Mouse (Mus musculus): ENCODE results near the gene Tmem39b.
A peak's percentile ranks its signal among the peaks of the same experiment; 100 is the strongest.
"Not testable (repeated sequence)": the region's sequence is repeated elsewhere in the genome, so short reads cannot be mapped to it uniquely, and the experiment has no call there.

Gene Tmem39b

DNA sequence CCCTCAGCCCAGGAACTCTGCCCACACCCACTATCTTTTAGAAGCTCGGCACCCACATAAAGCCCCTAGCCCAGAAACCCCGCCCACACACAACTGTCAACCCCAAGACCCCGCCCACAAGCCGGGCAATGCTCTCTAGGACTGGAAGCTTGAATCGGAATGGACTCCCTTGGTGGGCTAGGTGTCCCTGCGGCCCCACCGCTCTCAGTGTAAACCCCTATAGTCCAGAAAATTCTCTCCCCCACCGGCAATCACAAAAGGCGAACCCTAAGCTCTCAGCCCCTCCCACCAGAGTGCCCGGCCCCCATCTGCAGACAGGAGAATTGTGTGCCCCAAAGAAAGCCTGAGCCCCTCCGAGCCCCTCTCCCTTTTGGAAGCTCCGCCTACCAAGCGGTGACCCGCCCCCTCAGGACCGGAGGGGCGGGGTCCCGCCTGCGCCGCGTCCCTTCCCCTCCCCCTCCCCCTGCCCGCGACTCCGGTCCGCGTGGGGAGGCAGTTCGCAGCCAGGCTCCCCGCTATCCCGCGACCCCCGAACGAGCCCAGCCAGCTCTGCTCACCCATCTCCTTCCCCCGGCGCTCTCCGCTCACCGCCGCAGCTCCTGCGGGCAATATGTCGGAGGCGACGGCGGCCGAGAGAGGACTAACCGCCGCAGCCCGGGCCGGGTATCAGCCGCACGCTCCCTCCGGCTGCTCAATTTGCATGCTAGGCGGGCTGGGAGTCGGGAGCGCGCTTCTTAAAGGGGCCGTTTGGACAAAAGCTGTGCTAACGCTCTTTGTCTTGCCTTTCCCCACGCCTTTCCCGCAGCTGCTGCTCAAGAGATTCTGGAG is at the start of gene Tmem39b:
Gene Tmem39b, minus strand, starts transcription at position 681 of the 828 bp plus-strand sequence.
- DNase-seq (ENCODE audit: low spot score in 2 of 2) = peak; percentile 82 to 86

DNA sequence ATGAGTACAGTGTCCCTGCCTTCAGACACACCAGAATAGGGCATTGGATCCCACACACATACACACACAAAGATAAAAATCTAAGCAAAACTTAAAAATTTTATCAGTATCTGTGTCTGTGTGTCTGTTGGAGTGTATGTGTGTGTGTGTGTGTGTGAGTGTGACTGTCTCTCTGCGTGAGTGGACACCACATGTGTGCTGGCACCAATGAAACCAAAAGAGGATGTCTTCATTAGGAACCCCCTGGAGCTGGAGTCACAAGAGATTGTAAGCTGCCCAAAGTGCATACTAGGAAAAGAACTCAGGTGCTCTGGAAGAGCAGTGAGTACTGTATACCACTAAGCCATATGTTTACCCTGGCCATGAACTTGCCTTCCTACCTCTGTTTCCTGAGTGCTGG is 49.5 kb upstream of the Tmem39b start:
- DNase-seq (ENCODE audit: low spot score in 2 of 2) = no peak

DNA sequence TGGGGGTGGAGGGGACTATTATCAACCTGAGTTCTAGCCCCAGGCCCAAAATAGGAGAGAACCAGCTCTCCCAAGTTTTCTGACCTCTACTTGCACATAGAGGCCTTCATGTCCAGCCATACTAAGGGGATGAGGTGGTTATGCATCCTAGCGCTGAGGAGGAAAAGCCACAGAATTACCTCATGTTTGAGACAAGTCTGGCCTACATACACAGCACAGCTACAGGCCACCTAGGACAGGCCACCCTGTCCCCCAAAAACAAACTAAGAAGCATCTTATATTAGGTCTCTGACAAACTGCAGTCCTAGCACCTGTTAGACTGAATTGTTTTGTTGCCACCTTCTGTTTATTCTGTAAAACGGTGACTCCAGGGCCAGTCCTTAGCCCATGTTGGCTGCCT is 46.9 kb upstream of the Tmem39b start:
- DNase-seq (ENCODE audit: low spot score in 2 of 2) = no peak

DNA sequence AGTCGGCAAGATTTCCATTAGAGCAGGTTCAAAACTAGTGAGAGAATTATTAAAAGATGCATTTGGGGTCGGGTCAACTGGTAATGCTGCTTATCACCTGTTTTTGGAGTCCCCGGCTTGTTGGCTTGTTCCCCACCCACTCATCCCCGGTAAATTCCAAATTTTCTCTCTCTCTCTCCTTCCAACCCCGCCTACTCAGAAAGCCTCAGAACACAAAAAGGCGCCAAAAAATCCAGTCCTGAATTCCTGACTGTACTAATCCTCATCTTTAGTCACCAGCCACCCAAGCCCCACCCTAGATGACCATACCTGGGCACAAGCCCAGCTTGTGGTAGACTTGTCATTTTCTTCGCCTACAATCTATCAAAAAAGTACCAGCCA is 46.4 kb upstream of the Tmem39b start:
- DNase-seq (ENCODE audit: low spot score in 2 of 2) = no peak

DNA sequence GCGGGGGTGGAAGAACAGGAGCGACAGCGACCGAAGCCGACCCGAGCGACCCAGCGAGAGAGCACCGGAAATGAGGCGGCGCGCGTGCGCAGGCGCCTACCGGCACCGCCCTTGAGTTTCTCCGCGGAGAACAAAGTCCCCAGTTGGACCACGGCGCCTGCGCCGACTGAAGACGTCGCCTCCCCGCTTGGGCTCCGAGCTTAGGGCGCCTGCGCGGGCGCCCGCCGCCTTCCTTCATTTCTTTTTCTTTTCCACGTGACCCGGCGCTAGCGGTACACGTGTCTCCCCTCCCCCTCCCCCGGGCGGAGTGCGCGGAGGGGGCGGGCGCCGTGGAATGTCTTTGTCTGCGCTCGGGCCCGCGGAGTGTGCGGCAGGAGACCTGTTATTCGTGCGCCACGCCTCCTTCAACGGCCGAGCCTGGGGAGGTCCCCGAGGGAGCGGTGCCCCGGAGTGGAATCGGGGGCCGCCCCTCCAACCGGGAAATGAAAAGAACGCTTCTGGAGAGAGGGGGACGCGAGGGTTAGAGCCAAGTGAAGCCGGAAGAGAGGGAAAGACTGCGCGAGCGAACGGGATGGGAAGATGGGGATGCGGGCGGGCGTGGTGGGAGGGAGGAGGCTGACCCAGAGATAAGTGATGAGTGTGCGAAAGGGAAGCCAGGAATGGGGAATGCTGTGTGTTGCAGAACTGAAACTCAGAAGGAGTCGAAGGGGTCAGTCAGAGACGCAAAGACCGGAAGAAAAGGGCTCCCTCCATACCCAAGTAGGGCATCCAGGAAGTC is 45.8 kb upstream of the Tmem39b start, which contains the start of gene Khdrbs1:
Gene Khdrbs1, minus strand, starts transcription at position 72 of the 778 bp plus-strand sequence.
- DNase-seq (ENCODE audit: low spot score in 2 of 2) = peak; percentile 97 to 98

DNA sequence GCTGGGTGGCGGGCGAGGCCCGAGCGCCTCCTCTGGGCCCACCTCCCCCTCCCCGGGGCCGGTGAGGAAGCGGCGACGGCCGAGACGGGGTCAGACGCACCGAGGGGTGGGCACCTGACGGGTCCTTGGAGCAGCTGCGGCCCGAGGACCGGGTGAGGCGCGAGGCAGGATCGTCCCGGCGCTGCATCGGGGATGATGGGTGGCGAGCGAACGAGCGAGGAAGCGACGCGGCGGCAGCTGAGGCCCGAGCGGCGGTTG is 45.3 kb upstream of the Tmem39b start:
- DNase-seq (ENCODE audit: low spot score in 2 of 2) = no peak

DNA sequence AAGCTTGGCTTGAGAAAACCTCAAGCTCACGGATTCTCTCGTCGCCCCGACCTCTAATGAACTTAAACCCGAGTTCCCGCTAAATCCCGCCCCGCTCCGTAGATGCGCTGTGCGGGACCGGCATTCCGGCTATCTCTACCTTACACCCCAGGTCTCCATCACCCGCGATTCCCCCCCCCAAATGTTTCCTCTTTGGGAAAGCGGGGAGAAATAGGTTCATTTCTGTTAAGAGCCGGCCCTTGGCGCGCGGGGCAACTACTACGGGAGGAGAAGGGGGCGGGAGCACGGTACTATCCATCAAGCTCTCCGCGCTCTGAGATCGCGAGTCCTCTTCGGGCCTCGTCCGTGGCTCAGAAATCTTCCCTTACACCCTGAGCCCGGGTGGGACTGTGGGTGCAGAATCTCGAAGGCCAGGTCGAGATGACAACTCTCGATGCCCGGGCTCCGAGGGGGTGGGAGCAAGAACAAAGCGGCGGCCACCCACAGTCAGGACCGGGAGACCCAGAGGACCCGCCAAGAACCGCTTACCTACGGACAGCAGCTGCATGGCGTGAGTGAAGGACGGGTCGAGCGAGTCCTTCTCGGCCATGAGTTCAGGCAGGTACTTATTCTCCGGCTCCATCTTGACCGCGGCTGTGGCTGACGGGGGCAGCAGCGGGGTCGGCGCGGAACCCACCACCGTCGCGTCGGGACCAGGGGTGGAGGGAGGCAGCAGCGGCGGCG is 44.8 kb upstream of the Tmem39b start:
- peak; percentile 45 to 56 for DNase-seq (ENCODE audit: low spot score in 2 of 2)

DNA sequence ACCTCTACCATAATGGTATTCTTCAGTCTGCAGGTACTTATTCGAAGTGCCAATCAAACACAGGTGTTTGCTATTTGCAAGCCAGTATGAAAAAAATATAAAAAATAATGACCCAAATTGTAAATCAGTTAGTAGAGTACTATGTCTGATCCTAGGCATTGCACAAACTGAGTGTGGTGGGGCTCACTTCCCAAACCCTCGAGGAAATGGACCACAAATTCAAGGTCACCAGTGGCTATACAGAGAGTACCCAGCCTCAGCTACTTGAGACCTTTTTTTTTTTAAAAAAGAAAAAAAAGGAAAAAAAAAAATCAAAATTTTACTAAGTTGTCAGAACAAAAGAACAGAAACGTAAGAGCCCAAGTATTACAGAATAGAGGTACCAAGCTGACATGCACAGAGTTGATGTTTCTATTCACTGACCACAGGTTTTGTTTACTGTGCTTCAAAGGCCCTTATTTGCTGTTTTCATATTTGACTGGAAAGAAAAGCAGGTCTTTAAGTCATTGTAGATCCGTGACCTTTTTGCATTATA is 42.5 kb upstream of the Tmem39b start:
- DNase-seq (ENCODE audit: low spot score in 2 of 2) = no peak

DNA sequence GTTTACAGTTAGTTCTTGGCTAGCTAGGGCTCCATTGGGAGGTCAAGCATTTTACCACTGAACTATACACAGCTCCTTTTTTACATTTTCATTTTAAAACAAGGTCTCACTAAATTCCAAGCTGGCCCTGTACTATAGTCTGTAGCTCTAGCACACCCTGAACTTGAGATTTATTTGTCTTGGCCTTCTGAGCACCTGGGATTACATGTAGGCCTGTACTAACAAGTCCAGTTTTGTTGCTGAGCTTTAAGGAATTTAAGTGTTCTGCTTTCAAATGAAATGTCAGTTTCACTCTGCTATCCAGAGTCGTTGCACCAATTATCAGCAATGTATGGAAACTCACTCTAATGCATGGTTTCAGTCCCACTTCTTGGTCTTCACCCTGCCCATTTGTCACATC is 39.5 kb upstream of the Tmem39b start:
- no peak for DNase-seq (ENCODE audit: low spot score in 2 of 2)

DNA sequence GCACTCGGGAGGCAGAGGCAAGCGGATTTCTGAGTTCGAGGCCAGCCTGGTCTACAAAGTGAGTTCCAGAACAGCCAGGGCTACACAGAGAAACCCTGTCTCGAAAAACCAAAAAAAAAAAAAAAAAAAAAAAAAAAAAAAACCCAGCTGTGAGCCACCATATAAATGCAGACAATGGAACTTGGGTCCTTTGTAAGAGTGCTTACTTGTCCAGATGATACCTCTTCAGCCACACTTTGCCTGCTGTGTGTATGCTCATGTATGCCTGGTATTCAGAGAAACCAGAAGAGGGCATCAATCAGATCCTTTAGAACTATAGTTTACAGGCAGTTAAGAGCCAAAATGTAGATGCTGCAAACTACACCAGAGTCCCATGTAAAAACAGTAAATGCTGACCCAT is 38.8 kb upstream of the Tmem39b start:
- DNase-seq (ENCODE audit: low spot score in 2 of 2) = not testable (repeated sequence)

DNA sequence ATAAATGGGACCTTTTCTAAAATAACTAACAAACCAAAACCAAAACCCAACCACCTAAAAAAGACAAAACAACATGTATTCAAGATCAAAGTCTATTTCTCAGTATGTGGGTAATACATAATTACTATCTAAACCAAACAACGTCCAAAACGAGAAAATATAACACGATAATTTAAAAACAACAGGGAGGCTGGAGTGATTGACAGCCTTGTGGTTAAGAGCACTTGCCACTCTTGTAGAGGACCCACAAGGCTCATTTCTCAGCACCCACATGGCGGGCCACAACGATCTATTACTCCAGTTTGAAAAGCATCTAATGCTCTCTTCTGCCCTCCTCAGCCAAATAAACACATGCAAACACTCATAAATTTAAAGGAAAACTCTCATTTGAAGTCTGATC is 34.8 kb upstream of the Tmem39b start:
- no peak for DNase-seq (ENCODE audit: low spot score in 2 of 2)

DNA sequence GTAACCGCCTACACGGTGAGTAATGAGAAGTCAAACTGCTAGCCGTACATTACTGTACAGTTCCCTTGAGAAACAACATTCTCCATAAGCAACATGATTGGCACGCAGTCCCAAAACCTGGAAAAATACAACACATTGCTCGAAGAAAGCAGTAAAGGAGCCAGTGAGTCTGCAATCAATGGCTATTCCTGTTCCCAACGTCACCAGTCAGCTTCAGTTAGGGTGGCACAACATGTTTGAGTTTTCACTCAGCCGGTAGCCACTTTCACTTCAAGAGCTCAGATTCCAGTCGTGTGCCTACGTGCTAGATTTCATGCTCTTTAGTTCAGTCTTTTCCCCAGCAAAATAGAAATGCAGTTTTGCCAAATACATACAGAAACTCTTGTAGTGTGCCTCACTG is 19.7 kb upstream of the Tmem39b start:
- no peak for DNase-seq (ENCODE audit: low spot score in 2 of 2)

DNA sequence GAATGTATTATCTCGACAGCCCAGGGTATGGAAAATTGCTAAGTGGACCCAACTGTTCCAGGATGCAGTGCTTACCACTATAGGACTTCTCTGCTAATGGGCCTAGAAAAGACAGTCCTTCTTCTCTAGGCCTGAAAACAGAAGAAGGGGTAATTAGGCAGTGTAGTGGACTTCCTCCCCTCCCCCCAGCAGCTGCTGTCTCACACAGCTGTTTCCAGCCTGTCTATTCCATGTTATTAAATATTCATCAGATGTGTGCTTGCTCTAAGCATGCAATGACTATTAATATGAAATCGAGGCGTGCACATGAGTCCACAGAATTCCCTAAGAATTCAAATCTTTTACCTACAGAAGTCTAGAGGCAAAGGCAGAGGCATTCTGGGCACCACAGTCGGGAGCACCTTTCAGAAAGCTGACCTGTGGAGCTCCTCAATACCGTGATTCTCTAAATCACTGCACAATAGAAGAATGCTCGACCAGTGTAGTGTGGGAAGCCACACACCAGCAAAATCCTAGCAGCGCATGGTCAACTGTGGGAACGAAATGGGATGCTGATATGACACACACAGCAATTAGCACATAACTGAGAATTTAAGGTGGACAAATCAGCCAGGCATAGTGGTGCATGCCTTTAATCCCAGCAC is 13.0 kb upstream of the Tmem39b start:
- no peak for DNase-seq (ENCODE audit: low spot score in 2 of 2)

DNA sequence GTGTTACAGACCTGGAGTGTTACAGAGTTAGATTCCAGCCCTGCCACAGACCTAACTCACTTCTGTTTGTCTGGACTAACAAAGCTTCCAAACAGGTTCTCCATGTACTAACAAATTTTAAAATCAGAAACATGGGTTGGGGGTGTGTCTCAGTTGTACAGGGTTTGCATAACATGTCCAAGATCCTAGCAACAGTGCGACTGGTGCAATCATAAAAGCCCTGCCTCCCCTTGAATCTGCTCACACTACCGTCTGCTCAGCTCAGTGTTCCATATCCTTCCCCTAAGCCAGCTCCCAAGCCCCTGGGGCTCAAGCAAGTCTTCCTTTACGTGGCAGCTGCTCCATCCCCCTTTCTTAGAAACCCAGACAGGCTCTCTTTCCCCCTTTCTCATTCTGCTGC is 10.1 kb upstream of the Tmem39b start:
- no peak for DNase-seq (ENCODE audit: low spot score in 2 of 2)

DNA sequence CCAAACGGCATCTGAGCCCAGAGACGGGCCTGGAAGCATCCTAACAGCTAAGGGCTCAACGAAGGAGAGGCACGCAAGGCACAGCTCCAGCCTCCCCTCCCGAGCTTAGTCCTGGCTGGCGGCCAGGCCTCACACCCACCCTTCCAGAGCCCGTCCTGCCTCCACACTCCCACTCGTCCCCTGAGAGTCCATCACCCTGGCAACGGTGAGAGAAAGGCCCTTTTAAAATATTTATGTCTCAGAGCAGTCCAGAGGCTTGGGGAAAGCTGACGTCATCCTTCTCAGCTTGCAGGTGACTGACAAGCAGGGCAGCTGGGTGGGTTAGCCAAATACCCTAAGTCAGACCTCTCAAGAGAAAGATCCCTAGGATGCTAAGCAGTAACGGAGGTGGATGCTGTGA is 5.8 kb upstream of the Tmem39b start:
- DNase-seq (ENCODE audit: low spot score in 2 of 2) = no peak

DNA sequence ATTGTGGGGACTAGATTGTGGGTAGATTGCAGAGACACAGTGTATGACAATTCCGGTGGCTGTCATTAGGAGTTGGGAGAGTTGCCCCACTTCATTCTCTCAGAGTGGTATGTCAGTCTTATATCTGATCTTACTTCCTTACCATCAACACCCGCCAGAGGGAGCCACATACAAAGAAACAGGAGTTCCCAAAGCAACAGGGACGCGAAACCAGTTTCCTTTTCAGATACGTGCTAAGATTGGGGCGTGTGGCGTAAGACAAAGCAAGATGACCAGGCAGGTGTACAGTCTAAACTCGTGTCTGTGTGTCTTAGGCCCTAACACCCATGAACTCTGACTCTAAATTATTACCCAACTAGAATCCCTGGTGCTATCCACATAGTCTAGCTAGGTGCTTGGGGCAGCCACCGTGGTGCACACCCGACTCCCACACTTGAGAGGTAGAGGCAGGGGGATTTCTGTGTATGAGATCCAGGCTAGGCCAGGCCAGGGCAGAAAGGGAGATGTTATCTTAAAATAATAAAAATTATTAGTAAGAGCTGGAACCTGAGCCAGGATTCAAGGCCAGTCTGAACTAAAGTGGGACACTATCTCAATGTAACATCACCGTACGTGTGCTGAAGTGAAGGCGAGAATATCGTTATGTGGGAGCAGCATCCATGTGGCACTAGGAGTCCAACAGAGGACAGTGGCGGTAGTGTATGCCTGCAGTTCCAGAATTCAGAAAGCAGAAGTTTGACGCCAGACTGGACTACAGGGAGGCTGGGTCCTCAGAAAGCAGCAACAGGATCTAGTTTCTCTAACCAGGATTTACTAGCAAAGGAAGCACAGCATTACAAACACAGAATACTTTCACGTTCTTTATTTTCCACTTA is 5.1 kb upstream of the Tmem39b start:
- peak; percentile 78 to 91 for DNase-seq (ENCODE audit: low spot score in 2 of 2)

DNA sequence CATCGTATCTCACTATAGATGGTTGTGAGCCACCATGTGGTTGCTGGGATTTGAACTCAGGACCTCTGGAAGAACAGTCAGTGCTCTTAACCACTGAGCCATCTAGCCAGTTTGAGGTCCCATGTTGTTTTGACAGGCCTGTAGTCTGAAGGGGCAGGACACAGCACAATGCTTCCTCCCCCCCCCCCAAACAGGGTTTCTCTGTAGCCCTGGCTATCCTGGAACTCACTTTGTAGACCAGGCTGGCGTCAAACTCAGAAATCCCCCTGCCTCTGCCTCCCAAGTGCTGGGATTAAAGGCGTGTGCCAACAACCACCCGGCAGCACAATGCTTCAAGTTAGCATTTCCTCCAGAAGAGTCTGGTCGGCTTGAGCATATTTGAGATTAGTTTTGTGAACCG is 4.0 kb upstream of the Tmem39b start:
- not testable (repeated sequence) for DNase-seq (ENCODE audit: low spot score in 2 of 2)

DNA sequence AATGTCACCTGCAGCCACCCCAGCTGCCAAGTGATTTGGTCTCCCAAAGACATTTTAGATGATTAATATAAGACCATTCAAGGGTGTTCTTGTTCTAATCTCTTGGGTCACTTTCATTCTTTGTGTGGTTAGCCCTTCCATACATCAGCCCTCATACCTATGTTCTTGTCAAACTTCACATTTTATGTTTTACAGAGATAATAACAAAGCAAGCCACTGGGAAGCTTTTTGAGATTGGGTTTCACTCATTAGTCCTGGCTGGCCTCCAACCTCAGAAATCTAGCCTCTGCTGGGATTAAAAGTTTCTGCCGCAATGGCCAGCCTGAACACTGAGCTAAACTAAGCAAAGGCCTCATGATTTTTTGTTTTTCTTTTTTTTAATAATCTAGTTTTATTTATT is 3.6 kb upstream of the Tmem39b start:
- DNase-seq (ENCODE audit: low spot score in 2 of 2) = no peak

DNA sequence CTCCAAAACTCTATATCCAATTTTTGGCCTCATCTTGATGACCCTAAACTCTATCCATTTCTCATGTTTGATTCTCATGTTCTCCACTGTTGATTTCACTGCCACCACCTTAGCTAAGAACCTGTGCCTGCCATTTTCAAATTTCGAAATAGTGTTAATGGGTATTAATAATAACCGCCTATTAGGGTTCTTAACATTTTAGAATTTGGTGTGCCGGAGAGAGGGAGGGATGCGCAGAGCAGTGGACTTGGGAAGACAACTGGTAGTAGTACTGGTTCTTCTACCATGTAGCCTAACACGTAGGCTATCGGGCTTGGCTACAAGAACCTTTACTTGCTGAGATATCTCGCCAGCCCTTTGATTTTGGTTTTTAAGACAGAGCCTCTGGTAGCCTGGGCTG is 553 bp upstream of the Tmem39b start:
- DNase-seq (ENCODE audit: low spot score in 2 of 2) = no peak

DNA sequence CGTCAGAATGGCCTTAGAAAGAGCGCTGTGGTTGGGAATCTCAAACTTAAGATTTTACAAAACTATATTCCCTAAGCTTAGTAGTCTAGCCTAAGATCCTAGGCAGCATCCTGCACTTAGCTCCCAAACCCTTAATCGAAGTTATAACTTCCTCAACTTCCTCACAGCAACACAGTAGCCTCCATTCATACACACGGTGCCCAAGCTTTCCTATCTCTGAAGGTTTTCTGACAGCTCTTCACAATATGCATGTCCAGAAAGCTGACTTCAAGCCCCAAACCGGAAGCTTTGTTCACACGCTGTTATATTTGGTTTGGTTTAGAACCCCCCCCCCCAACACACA is 852 bp downstream of the Tmem39b start:
- no peak for DNase-seq (ENCODE audit: low spot score in 2 of 2)

DNA sequence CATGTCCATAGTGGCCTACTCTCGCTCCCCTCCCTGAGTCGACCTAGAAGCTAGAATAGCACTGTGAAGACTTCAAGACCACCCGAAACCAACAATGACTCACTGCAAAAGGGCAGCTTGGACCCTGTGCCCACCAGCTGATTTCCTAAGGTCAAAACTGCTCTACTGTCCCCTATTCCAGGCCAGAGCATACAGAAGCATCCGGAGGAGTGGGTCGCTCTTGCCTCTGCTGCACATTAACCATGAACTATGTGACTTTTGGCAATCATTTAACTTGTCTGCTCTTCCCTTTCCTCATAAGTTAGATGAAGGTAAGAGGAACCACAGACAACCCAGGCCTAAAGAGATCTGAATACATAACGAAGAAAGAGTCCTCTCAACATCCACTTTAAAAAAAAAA is 12.1 kb downstream of the Tmem39b start:
- no peak for DNase-seq (ENCODE audit: low spot score in 2 of 2)
